Mouse (Mus musculus) limb, embryonic 14.5 days (tissue): ENCODE data around the gene Itga4. TPM values are rescaled to one million over a fixed set of nuclear protein-coding genes. Genes with fewer than 3 reads are reported as not detected.

Experiments used
- ATAC-seq: fragments of 200-750 bp; cut with Nextera tagmentation; 2 replicates; pipeline ENCODE4 v1.8.0; 2017; ENCODE audit warnings: low read depth, moderate number of reproducible peaks, moderate TSS enrichment; ENCODE audit not compliant: low FRiP score
- DNase-seq: peaks from one replicate; pipeline ENCODE4 v3.0.0-alpha.2; 2015; ENCODE audit warnings: low spot score
- H3K27ac ChIP-seq: fragments of 300-500 bp; sonication (generic); replicated peaks from 2 replicates; pipeline ENCODE4 v1.5.1; 2014; ENCODE audit warnings: low read depth, mild to moderate bottlenecking, low read length, moderate library complexity, mixed read lengths
- H3K27me3 ChIP-seq: fragments of 300-500 bp; sonication (generic); 2 replicates; pipeline ENCODE4 v1.6.1; 2014; ENCODE audit warnings: low read length, mixed read lengths; ENCODE audit not compliant: control insufficient read depth, insufficient read depth
- H3K36me3 ChIP-seq: fragments of 300-500 bp; sonication (generic); 2 replicates; pipeline ENCODE4 v1.6.1; 2014; ENCODE audit warnings: mild to moderate bottlenecking, low read length, moderate library complexity, mixed read lengths; ENCODE audit not compliant: control insufficient read depth, insufficient read depth
- H3K4me1 ChIP-seq: fragments of 300-500 bp; sonication (generic); 2 replicates; pipeline ENCODE4 v1.6.1; 2014; ENCODE audit warnings: antibody characterized with exemption, low read length, mixed read lengths; ENCODE audit not compliant: control insufficient read depth, insufficient read depth
- H3K4me2 ChIP-seq: fragments of 300-500 bp; sonication (generic); replicated peaks from 2 replicates; pipeline ENCODE4 v1.6.1; 2014; ENCODE audit warnings: low read depth, mild to moderate bottlenecking, low read length, moderate library complexity; ENCODE audit not compliant: severe bottlenecking
- H3K4me3 ChIP-seq: fragments of 300-500 bp; sonication (generic); replicated peaks from 2 replicates; pipeline ENCODE4 v1.5.1; 2014; ENCODE audit warnings: low read length
- H3K9ac ChIP-seq: fragments of 300-500 bp; sonication (generic); 2 replicates; pipeline ENCODE4 v1.6.1; 2014; ENCODE audit warnings: mild to moderate bottlenecking, low read depth, low read length, moderate library complexity; ENCODE audit not compliant: severe bottlenecking
- H3K9me3 ChIP-seq: fragments of 300-500 bp; sonication (generic); 2 replicates; pipeline ENCODE4 v1.6.1; 2016; ENCODE audit warnings: low read length; ENCODE audit not compliant: control insufficient read depth
- POLR2A ChIP-seq: fragments of 200-500 bp; IDR thresholded peaks from 2 replicates; pipeline ENCODE4 v1.8.0; 2012; ENCODE audit warnings: inconsistent platforms, mild to moderate bottlenecking, moderate library complexity, borderline replicate concordance; ENCODE audit not compliant: insufficient read depth, insufficient read length; ENCODE audit errors: extremely low read depth
- WGBS: fragments of 180-500 bp; shearing (Covaris S2); extraction: QIAGEN DNeasy Blood & Tissue Kit; methylation state at CpG from one replicate; pipeline ENCODE4 v1.1.7; 2014; 5-methylcytosine and 5-hydroxymethylcytosine counted together
- polyA plus RNA-seq, 2 experiments: library from polyadenylated mRNA; depleted of rRNA in 1 of 2; stranded (reverse) in 1 of 2; unstranded in 1 of 2; fragments of >200 nt; fragmentation: Nextera tagmentation in 1 of 2; extraction: Ambion mirVana in 1 of 2; gene quantifications; 2 replicates each; pipeline versions ENCODE4 v1.2.1 to v1.2.3; 2012 to 2014

The Itga4 gene
- polyA plus RNA-seq, 2 experiments = 9.3 to 9.9 TPM

DNA sequence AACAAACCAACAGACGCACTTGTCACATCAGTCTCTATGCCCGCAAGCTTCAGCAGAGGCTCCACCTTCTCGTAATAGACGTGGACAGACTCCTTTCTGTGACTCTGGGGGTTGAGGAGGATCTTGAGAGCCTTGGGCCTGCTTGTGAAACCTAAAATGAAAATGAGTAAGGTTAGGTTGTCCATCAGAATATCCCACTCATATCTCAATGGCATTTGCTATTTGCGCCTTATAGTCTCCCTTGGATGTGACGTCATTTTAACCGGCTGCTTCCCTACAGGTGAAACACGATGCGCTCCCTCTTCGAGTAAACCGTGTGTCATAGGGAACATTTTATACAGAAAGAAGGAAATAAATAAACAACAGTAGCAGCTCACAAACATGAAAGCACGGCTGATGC lies 113.4 kb downstream of the Itga4 start:
- ATAC-seq (no peak), DNase-seq (no peak)
- 81% methylated on average over 12 of the region's 12 CpGs for WGBS
- Histone ChIP-seq H3K9me3 (no peaks in the 10 kb centered on the region), H3K4me2 (no peak overlapping the region), H3K36me3 (no peaks in the 10 kb centered on the region), H3K27me3 (no peaks in the 10 kb centered on the region), H3K9ac (no peak overlapping the region), H3K4me3 (no peak overlapping the region), H3K4me1 (no peaks in the 10 kb centered on the region), H3K27ac (no peak overlapping the region)
- TF ChIP-seq POLR2A = no peak

DNA sequence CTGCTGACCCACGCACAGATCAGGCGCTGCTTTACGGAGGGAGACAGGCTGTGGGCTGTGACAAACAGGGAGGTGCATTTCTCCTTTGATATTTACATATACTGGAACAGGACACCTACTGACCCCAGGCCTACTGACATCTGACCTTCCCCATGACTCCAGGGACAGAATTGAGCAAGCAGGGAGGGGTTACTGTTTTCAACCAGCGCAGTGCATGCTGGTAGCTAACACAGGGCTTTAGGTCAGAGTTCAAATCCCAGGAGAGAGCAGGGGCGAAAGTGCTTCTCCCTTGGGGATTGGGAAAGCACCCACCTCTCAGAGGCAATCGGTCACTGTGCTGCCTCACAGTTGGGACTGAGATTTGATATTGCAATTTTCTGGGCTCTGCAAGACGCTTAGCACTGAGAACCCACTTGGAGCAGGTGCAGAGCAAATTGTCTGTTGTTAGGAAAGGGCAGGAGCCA lies 113.9 kb downstream of the Itga4 start:
- H3K27me3 ChIP-seq = no peaks in the 10 kb centered on the region
- ATAC-seq = no peak
- TF ChIP-seq POLR2A = no peak
- DNase-seq = no peak
- H3K4me1 ChIP-seq = no peaks in the 10 kb centered on the region
- H3K9me3 ChIP-seq = no peaks in the 10 kb centered on the region
- H3K27ac ChIP-seq = no peak overlapping the region
- no peak overlapping the region for H3K9ac ChIP-seq
- 65% methylated on average over 7 of the region's 7 CpGs for WGBS
- no peaks in the 10 kb centered on the region for H3K36me3 ChIP-seq
- no peak overlapping the region for H3K4me2 ChIP-seq
- H3K4me3 ChIP-seq = no peak overlapping the region

DNA sequence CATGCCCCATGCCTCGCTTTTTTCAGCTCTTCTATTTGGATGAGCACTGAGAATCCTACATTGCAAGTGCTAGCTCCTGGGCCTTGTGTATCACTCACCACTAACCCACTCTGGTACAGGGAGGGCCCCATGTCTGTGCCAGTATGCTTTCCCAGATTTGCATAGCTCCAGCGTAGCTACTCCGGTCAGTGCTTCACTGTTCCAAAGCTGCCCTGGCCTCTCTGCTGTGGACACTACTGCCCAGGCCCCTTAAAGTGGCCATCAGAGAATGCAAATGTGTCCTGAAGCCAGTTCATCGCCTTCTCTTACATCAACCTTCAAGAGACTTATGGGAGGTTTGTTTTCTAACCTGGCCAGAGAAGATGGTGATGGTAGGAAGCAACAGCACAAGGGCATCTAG lies 114.7 kb downstream of the Itga4 start:
- DNase-seq = no peak
- Histone ChIP-seq H3K27me3 (no peaks in the 10 kb centered on the region), H3K27ac (no peak overlapping the region), H3K36me3 (no peaks in the 10 kb centered on the region), H3K4me3 (no peak overlapping the region), H3K4me2 (no peak overlapping the region), H3K4me1 (no peaks in the 10 kb centered on the region), H3K9me3 (no peaks in the 10 kb centered on the region), H3K9ac (no peak overlapping the region)
- 88% methylated on average over 4 of the region's 4 CpGs for WGBS
- no peak for TF ChIP-seq POLR2A
- ATAC-seq = no peak

DNA sequence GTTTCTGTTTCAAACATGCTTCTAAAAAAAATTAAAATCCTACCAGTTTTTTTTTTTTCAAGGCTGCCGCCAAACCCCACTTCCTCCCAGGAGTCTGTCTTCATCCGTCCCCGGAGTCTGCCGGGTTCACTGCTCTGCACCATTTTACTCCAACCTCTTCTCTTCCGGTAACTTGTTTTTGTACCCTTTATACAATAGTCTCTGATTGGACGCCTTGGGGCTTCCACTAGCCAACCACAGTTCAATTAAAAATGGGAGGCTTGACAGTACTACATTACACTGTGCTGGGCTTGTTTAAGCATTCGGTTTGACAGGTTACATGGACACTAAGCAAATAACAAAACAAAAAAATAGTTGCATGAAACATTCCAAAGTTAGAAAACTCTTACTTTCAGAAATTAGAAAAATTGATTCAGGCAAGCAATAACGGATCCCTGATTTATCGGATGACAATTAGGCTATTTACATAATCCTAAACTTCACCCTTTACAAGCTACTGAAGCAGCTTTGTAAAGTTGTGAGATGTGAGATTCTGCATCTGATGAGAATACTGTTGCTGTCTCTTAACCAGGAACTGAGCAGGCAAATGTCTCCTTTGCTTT lies 115.6 kb downstream of the Itga4 start:
- no peak overlapping the region for H3K27ac ChIP-seq
- no peaks in the 10 kb centered on the region for H3K36me3 ChIP-seq
- no peaks in the 10 kb centered on the region for H3K9me3 ChIP-seq
- 76% methylated on average over 9 of the region's 9 CpGs for WGBS
- no peak overlapping the region for H3K4me2 ChIP-seq
- no peaks in the 10 kb centered on the region for H3K27me3 ChIP-seq
- H3K9ac ChIP-seq = no peak overlapping the region
- DNase-seq = no peak
- no peak for TF ChIP-seq POLR2A
- H3K4me3 ChIP-seq = no peak overlapping the region
- ATAC-seq = no peak
- no peaks in the 10 kb centered on the region for H3K4me1 ChIP-seq

DNA sequence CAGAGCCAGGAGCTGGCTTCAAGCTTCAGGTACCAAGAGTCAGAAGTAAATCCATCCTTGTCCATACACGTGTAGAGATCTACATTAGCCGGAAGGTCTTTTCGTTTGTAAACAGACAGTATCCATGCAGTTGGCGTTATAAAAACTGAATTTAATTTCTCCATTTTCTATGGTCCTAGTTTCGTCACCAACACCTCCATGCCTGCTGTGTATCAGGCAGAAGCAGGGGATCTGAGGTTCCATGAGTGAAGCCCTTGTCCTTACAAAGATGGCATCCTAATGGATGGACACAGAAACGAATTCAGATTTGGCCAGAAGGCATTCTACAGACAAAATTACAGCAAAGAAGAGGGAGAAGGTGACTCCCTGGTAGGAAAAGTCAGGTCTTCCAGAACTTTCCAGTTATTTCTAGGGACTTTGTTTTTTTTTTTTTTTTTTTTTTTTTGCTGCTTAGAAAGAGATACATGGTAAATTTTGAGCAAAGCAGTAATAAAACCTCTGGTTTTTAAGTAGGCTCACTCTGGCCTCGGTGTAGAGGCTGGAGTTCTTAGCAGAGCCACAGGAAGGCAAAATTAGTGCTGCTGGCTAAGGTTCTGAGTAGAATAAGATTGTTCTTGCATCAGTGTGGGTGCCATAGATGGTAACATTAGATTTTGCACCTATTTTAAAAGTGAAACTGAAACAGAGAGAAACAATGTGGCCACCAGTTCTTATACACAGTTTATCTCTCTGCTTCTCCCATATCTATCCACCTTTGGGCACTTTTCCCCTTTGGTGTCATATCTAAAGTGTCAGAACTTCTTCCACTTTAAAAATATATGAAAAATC lies 116.3 kb downstream of the Itga4 start:
- no peak overlapping the region for H3K4me2 ChIP-seq
- no peaks in the 10 kb centered on the region for H3K4me1 ChIP-seq
- TF ChIP-seq POLR2A = no peak
- ATAC-seq (no peak), DNase-seq (no peak)
- no peak overlapping the region for H3K9ac ChIP-seq
- H3K36me3 ChIP-seq = no peaks in the 10 kb centered on the region
- H3K4me3 ChIP-seq = no peak overlapping the region
- H3K27ac ChIP-seq = no peak overlapping the region
- H3K27me3 ChIP-seq = no peaks in the 10 kb centered on the region
- 87% methylated on average over 7 of the region's 7 CpGs for WGBS
- H3K9me3 ChIP-seq = no peaks in the 10 kb centered on the region
